Mouse (Mus musculus): ENCODE data around the gene Spin2-ps6.
"Not testable (repeated sequence)": the region's sequence is repeated elsewhere in the genome, so short reads cannot be mapped to it uniquely, and the experiment has no call there.

Spin2-ps6 gene

DNA sequence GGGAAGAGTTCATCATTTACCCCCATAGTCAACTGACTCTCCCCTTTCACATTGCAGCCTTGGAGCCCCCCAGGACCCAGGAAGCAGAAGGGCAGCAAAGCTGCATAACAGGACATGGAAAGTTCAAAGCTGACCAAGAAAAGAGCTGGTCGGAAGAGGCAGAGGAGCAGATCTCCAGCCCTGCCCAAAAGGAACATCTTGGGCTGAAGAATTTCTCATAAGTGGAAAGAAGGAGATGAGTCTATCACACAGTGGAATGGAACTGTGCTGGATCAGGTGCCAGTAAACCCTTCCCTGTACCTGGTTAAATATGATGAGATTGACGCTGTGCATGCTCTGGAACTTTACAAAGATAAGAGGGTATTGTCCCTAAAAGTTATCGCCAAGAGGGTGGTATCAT, at the start of gene Spin2-ps6:
Gene Spin2-ps6, plus strand, starts transcription at position 301 of the 400 bp plus-strand sequence.
- DNase-seq (ENCODE audit: low spot score in 2 of 2) = not testable (repeated sequence)
